Mouse (Mus musculus): ENCODE results near the gene Reep6.

GRCm38 (mm10) chr10:80322811-80323211 is 6.9 kb upstream of the Reep6 start:
- TF ChIP-seq POLR2A (IDR thresholded peaks at IDR 0.05; ENCODE audit: extremely low read depth, insufficient read depth, low read length): no peak
- peak; percentile 42 for TF ChIP-seq CTCF (IDR thresholded peaks at IDR 0.05; ENCODE audit: low read depth, low read length)

Data from liver, adult 2 months (tissue).